Mouse (Mus musculus) cortical plate, adult 2 months (tissue): ENCODE results near the gene Zmynd8.

Experiments used
- CTCF ChIP-seq: fragments of 200-500 bp; IDR thresholded peaks from 2 replicates; pipeline ENCODE4 v1.5.1; 2011; ENCODE audit warnings: mild to moderate bottlenecking, control low read depth, low read length; ENCODE audit not compliant: insufficient read depth; ENCODE audit errors: extremely low read depth
- POLR2A ChIP-seq: fragments of 200-500 bp; IDR thresholded peaks from 2 replicates; pipeline ENCODE4 v1.6.1; 2011; ENCODE audit warnings: mild to moderate bottlenecking, low read length, control low read depth; ENCODE audit not compliant: insufficient read depth; ENCODE audit errors: extremely low read depth

DNA sequence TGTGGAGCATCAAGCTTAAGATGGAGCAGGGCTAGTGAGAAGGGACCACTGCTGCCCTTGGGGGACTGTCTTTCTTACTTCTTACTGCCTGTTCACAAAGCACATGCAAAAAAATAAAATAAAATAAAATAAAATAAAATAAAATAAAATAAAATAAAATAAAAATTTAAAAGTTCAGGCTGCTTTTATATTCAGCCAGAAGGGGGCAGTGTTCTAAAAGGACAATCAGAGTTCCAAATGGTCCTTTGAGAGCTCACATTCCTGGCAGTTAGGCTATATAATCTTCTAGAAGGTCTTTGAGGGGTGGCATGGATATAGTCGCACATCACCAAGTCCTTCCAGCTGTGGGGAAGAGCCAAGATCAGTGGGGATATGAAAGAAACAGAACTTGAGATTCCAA, 112.3 kb downstream of the Zmynd8 start:
- no peak for TF ChIP-seq CTCF
- TF ChIP-seq POLR2A = no peak
